Mouse (Mus musculus) intestine, embryonic 14.5 days (tissue): Measurements from ENCODE around the gene Sla2. TPM values are rescaled to one million over a fixed set of nuclear protein-coding genes. Genes with fewer than 3 reads are reported as not detected.
A peak's percentile ranks its signal among the peaks of the same experiment; 100 is the strongest.

Experiments used
- ATAC-seq: fragments of 200-750 bp; cut with Nextera tagmentation; replicated peaks from 2 replicates; pipeline ENCODE4 v1.8.0; 2017; ENCODE audit warnings: low read depth, moderate number of reproducible peaks, moderate TSS enrichment, moderate library complexity; ENCODE audit not compliant: low FRiP score, low TSS enrichment
- DNase-seq: peaks from one replicate; pipeline ENCODE4 v3.0.0-alpha.2; 2018; ENCODE audit warnings: low spot score
- H3K27ac ChIP-seq: fragments of 300-500 bp; sonication (generic); 2 replicates; pipeline ENCODE4 v1.5.1; 2014; ENCODE audit warnings: low read depth, mild to moderate bottlenecking, control low read depth
- H3K27me3 ChIP-seq: fragments of 300-500 bp; sonication (generic); replicated peaks from 2 replicates; pipeline ENCODE4 v1.6.1; 2014; ENCODE audit warnings: low read length, control low read depth; ENCODE audit not compliant: control insufficient read depth, insufficient read depth
- H3K36me3 ChIP-seq: fragments of 300-500 bp; sonication (generic); 2 replicates; pipeline ENCODE4 v1.6.1; 2014; ENCODE audit warnings: low read length, control low read depth; ENCODE audit not compliant: control insufficient read depth, insufficient read depth
- H3K4me1 ChIP-seq: fragments of 300-500 bp; sonication (generic); replicated peaks from 2 replicates; pipeline ENCODE4 v1.6.1; 2014; ENCODE audit warnings: low read length, control low read depth, mixed read lengths; ENCODE audit not compliant: control insufficient read depth, insufficient read depth
- H3K4me2 ChIP-seq: fragments of 300-500 bp; sonication (generic); 2 replicates; pipeline ENCODE4 v1.6.1; 2014; ENCODE audit warnings: low read length
- H3K4me3 ChIP-seq: fragments of 300-500 bp; sonication (generic); 2 replicates; pipeline ENCODE4 v1.5.1; 2014; ENCODE audit warnings: low read depth, low read length, control low read depth, mixed read lengths
- H3K9ac ChIP-seq: fragments of 300-500 bp; sonication (generic); 2 replicates; pipeline ENCODE4 v1.6.1; 2014; ENCODE audit warnings: mild to moderate bottlenecking, low read length
- H3K9me3 ChIP-seq: fragments of 300-500 bp; sonication (generic); 2 replicates; pipeline ENCODE4 v1.6.1; 2016; ENCODE audit warnings: low read length, control low read depth; ENCODE audit not compliant: control insufficient read depth
- WGBS: fragments of 180-500 bp; shearing (Covaris S2); extraction: QIAGEN DNeasy Blood & Tissue Kit; methylation state at CpG from one replicate; pipeline ENCODE4 v1.1.7; 2014; 5-methylcytosine and 5-hydroxymethylcytosine counted together
- polyA plus RNA-seq: library from polyadenylated mRNA; unstranded; fragments of >200 nt; fragmentation: Nextera tagmentation; extraction: Ambion mirVana; gene quantifications from 2 replicates; pipeline ENCODE4 v1.2.1, GENCODE M21; 2014

The Sla2 gene
- polyA plus RNA-seq, 1 experiment from 2014 or later, result 0.51 TPM

DNA sequence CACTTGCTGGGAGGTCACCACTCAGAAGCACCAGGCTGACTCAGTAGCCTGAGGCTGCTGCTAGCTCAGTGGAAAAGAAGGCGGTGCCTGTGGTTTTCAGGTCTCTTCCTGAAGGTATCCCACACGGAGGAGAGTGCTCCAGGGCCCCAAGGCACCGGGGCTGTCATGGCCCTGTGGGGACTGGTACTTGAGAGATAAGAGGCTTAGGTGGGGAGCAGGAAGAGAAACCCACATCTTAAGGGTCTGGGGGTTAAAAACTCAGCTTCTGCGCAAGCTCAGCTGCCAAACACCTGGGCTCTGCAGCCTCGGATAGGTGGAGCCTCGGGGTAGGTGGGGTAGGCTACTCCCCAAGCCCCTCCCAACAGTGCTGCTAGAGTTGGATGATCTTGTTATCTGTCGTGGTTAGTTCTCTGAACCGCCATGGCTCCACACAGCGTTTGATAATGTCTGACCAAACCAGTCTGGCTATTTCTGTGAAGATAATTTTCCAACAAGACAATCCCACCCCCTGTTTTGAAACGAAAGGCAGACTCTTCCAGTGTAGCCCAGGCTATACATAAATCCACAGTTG lies 4.5 kb downstream of the Sla2 start:
- ATAC-seq (no peak), DNase-seq (no peak)
- no peak overlapping the region for H3K27ac ChIP-seq
- no peak overlapping the region for H3K9ac ChIP-seq
- no peaks in the 10 kb centered on the region for H3K4me1 ChIP-seq
- H3K4me3 ChIP-seq, result no peak overlapping the region
- H3K4me2 ChIP-seq, result no peak overlapping the region
- H3K27me3 ChIP-seq, result no peaks in the 10 kb centered on the region
- no peaks in the 10 kb centered on the region for H3K9me3 ChIP-seq
- WGBS, result 33% methylated on average over 10 of the region's 10 CpGs
- no peaks in the 10 kb centered on the region for H3K36me3 ChIP-seq

DNA sequence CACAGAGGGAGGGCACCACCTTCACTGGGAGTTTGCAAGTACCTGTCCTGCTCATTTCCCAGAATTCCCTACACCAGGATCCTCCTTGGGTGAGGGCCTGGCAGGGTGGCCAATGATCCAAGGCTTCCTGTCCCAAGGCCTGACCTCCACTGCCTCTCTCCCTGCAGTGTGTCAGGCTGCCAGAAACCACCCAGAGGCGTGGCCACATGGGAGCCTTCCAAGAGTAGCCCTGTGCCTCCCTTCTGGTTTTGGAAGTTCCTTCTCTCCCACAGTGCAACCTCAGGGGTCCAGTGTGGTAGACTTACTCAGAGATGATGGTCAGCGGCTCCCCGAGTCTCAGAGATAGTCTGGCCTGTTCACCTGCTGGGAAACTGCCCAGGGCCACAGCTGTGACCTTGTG lies 7.5 kb downstream of the Sla2 start:
- no peak overlapping the region for H3K9ac ChIP-seq
- peaks cover 8% of the 10 kb centered on the region for H3K36me3 ChIP-seq
- H3K4me2 ChIP-seq, result no peak overlapping the region
- ATAC-seq (no peak), DNase-seq (no peak)
- H3K9me3 ChIP-seq, result no peaks in the 10 kb centered on the region
- H3K4me1 ChIP-seq, result no peaks in the 10 kb centered on the region
- H3K27me3 ChIP-seq, result no peaks in the 10 kb centered on the region
- 88% methylated on average over 3 of the region's 3 CpGs for WGBS
- no peak overlapping the region for H3K4me3 ChIP-seq
- H3K27ac ChIP-seq, result no peak overlapping the region

GRCm38 (mm10) chr2:156877726-156878125 lies 9.3 kb downstream of the Sla2 start:
- H3K4me1 ChIP-seq, result no peaks in the 10 kb centered on the region
- H3K9me3 ChIP-seq, result no peaks in the 10 kb centered on the region
- no peak for DNase-seq
- WGBS, result 56% methylated on average over 9 of the region's 9 CpGs
- no peaks in the 10 kb centered on the region for H3K27me3 ChIP-seq
- no peak overlapping the region for H3K9ac ChIP-seq
- H3K4me3 ChIP-seq, result no peak overlapping the region
- H3K27ac ChIP-seq, result no peak overlapping the region
- no peak overlapping the region for H3K4me2 ChIP-seq
- no peak for ATAC-seq
- peaks cover 26% of the 10 kb centered on the region for H3K36me3 ChIP-seq

DNA sequence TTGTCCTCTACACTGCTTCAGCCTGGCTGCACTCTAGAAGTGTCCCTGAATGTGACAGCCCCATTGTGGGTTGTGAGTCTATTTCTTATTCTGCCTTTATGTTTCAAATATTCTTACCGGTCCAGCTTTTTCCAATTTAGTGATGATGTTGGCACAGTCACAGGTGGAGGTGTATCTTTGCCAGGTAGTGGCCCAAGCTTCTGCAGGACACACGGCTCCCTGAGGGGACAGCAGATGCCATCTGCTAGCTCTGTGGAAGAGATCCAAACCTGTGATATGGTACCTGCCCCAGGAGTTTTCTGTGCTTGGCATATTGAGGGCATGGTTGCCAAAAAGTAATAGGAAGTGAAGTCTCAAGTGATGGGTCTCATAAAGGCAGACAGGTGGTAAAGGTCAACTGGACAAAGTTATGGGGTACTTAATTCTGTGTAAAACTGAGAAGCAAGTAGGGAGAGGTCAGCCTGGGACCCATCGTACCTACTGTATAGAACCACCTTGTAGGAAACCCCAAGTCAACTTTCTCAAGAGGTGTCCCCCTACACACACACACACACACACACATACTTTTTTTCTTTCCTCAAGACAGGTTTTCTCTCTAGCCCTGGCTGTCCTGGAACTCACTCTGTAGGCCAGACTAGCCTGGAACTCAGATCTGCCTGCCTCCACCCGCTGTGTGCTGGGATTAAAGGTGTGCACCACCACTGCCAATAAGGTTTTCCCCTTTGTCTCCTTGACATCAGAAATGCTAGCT lies 12.1 kb downstream of the Sla2 start:
- DNase-seq, result no peak
- Histone ChIP-seq H3K9ac (no peak overlapping the region), H3K4me3 (no peak overlapping the region), H3K36me3 (peaks cover 50% of the 10 kb centered on the region), H3K27ac (no peak overlapping the region), H3K4me1 (peaks cover 5% of the 10 kb centered on the region; the same call in 1 of the 2 replicates), H3K9me3 (no peaks in the 10 kb centered on the region), H3K27me3 (no peaks in the 10 kb centered on the region), H3K4me2 (no peak overlapping the region)
- no peak for ATAC-seq
- 93% methylated on average over 4 of the region's 4 CpGs for WGBS

GRCm38 (mm10) chr2:156874047-156874759 lies 12.8 kb downstream of the Sla2 start:
- no peak overlapping the region for H3K4me3 ChIP-seq
- 91% methylated on average over 8 of the region's 8 CpGs for WGBS
- peaks cover 8% of the 10 kb centered on the region; the same call in 1 of the 2 replicates for H3K4me1 ChIP-seq
- H3K36me3 ChIP-seq, result peaks cover 56% of the 10 kb centered on the region
- DNase-seq, result no peak
- no peak overlapping the region for H3K9ac ChIP-seq
- H3K27ac ChIP-seq, result no peak overlapping the region
- no peaks in the 10 kb centered on the region for H3K27me3 ChIP-seq
- no peak for ATAC-seq
- no peaks in the 10 kb centered on the region for H3K9me3 ChIP-seq
- no peak overlapping the region for H3K4me2 ChIP-seq

GRCm38 (mm10) chr2:156873629-156874028 lies 13.4 kb downstream of the Sla2 start:
- H3K27ac ChIP-seq, result no peak overlapping the region
- ATAC-seq (0 out of 2 replicates have a peak, but pooled peaks have one; percentile 41), DNase-seq (peak; percentile 85)
- no peak overlapping the region for H3K4me3 ChIP-seq
- no peak overlapping the region for H3K9ac ChIP-seq
- no peak overlapping the region for H3K4me2 ChIP-seq
- peaks cover 8% of the 10 kb centered on the region; the same call in 1 of the 2 replicates for H3K4me1 ChIP-seq
- H3K27me3 ChIP-seq, result no peaks in the 10 kb centered on the region
- H3K9me3 ChIP-seq, result no peaks in the 10 kb centered on the region
- 33% methylated on average over 5 of the region's 5 CpGs for WGBS
- peaks cover 62% of the 10 kb centered on the region for H3K36me3 ChIP-seq

DNA sequence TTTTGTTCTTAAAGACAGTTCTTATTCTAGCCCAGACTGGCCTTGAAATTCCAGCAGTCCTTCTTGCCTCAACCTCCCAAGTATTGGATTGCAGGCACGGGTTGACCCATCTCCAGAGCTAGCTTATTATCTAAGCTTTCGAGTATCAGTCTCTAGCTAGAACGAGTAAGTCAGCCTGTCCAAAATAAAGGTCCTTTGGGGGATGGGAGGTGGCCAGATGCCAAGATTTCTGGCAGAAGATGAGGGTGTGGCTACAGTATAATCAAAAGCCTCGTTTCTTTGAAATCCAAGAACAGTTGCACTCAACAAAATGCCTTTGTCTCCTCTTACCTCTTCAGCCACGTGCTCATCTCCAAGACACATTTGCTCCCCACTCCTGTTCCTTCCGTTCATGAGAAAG lies 16.5 kb downstream of the Sla2 start:
- H3K9me3 ChIP-seq, result no peaks in the 10 kb centered on the region
- no peak overlapping the region for H3K4me3 ChIP-seq
- ATAC-seq (no peak; the same call in 1 of the 2 replicates), DNase-seq (no peak)
- no peak overlapping the region; the same call in 1 of the 2 replicates for H3K4me2 ChIP-seq
- 50% methylated on average over 6 of the region's 6 CpGs for WGBS
- peak overlapping the region; percentile 38; the same call in 1 of the 2 replicates for H3K27ac ChIP-seq
- no peak overlapping the region for H3K9ac ChIP-seq
- peaks cover 8% of the 10 kb centered on the region; the same call in 1 of the 2 replicates for H3K4me1 ChIP-seq
- H3K36me3 ChIP-seq, result peaks cover 90% of the 10 kb centered on the region
- H3K27me3 ChIP-seq, result no peaks in the 10 kb centered on the region

DNA sequence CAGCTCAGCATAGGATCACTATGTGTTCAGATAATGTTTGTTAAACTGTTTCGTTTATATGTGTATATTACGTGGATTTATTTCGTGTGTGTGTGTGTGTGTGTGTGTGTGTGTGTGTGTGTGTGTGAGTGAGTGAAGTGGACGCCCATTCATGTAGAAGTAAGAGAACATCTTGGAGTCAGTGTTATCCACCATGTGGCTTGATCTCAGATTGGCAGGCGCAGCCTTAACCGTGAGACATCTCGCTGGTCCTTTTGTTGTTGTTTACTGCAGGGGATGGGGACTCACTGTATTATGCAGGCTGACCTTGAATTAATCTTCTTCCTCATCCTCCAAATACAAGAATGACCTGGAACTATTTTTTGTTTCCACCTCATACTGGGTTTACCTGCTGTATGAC lies 17.4 kb downstream of the Sla2 start:
- H3K9ac ChIP-seq, result no peak overlapping the region
- 90% methylated on average over 7 of the region's 7 CpGs for WGBS
- no peak for DNase-seq
- H3K4me1 ChIP-seq, result peaks cover 8% of the 10 kb centered on the region; the same call in 1 of the 2 replicates
- H3K27me3 ChIP-seq, result no peaks in the 10 kb centered on the region
- no peak overlapping the region for H3K27ac ChIP-seq
- no peak overlapping the region for H3K4me2 ChIP-seq
- no peak for ATAC-seq
- no peaks in the 10 kb centered on the region for H3K9me3 ChIP-seq
- H3K36me3 ChIP-seq, result peaks cover 88% of the 10 kb centered on the region
- H3K4me3 ChIP-seq, result no peak overlapping the region
